Mouse (Mus musculus) heart, embryonic 16.5 days (tissue): ENCODE measurements around the gene Emilin2. TPM values are rescaled to one million over a fixed set of nuclear protein-coding genes. Genes with fewer than 3 reads are reported as not detected.

Experiments used
- ATAC-seq: fragments of 200-750 bp; cut with Nextera tagmentation; replicated peaks from 2 replicates; pipeline ENCODE4 v1.8.0; 2017; ENCODE audit warnings: moderate number of reproducible peaks; ENCODE audit not compliant: insufficient read depth, low FRiP score; ENCODE audit errors: extremely low read depth
- H3K27ac ChIP-seq: fragments of 300-500 bp; sonication (generic); 2 replicates; pipeline ENCODE4 v1.5.1; 2014; ENCODE audit warnings: mild to moderate bottlenecking, low read length, control low read depth, moderate library complexity
- H3K27me3 ChIP-seq: fragments of 300-500 bp; sonication (generic); 2 replicates; pipeline ENCODE4 v1.6.1; 2014; ENCODE audit warnings: low read length, mixed read lengths; ENCODE audit not compliant: control insufficient read depth, insufficient read depth
- H3K36me3 ChIP-seq: fragments of 300-500 bp; sonication (generic); 2 replicates; pipeline ENCODE4 v1.6.1; 2014; ENCODE audit not compliant: control insufficient read depth, insufficient read depth
- H3K4me1 ChIP-seq: fragments of 300-500 bp; sonication (generic); 2 replicates; pipeline ENCODE4 v1.6.1; 2014; ENCODE audit warnings: low read length, mixed read lengths; ENCODE audit not compliant: control insufficient read depth, insufficient read depth
- H3K4me2 ChIP-seq: fragments of 300-500 bp; sonication (generic); 2 replicates; pipeline ENCODE4 v1.6.1; 2014; ENCODE audit warnings: low read depth, mild to moderate bottlenecking, control low read depth, low read length
- H3K4me3 ChIP-seq: fragments of 300-500 bp; sonication (generic); 2 replicates; pipeline ENCODE4 v1.5.1; 2014; ENCODE audit warnings: mild to moderate bottlenecking, control low read depth, low read length
- H3K9ac ChIP-seq: fragments of 300-500 bp; sonication (generic); 2 replicates; pipeline ENCODE4 v1.6.1; 2014; ENCODE audit warnings: low read length, control low read depth
- H3K9me3 ChIP-seq: fragments of 300-500 bp; sonication (generic); replicated peaks from 2 replicates; pipeline ENCODE4 v1.6.1; 2016; ENCODE audit warnings: low read length; ENCODE audit not compliant: control insufficient read depth
- WGBS: fragments of 180-500 bp; shearing (Covaris S2); extraction: QIAGEN DNeasy Blood & Tissue Kit; methylation state at CpG from one replicate; pipeline ENCODE4 v1.1.7; 2014; 5-methylcytosine and 5-hydroxymethylcytosine counted together
- polyA plus RNA-seq: library from polyadenylated mRNA; unstranded; fragments of >200 nt; fragmentation: Nextera tagmentation; extraction: Ambion mirVana; gene quantifications from 2 replicates; pipeline ENCODE4 v1.2.1, GENCODE M21; 2015

The Emilin2 gene
- 35.5 and 38.7 TPM in 2 replicates for polyA plus RNA-seq

DNA sequence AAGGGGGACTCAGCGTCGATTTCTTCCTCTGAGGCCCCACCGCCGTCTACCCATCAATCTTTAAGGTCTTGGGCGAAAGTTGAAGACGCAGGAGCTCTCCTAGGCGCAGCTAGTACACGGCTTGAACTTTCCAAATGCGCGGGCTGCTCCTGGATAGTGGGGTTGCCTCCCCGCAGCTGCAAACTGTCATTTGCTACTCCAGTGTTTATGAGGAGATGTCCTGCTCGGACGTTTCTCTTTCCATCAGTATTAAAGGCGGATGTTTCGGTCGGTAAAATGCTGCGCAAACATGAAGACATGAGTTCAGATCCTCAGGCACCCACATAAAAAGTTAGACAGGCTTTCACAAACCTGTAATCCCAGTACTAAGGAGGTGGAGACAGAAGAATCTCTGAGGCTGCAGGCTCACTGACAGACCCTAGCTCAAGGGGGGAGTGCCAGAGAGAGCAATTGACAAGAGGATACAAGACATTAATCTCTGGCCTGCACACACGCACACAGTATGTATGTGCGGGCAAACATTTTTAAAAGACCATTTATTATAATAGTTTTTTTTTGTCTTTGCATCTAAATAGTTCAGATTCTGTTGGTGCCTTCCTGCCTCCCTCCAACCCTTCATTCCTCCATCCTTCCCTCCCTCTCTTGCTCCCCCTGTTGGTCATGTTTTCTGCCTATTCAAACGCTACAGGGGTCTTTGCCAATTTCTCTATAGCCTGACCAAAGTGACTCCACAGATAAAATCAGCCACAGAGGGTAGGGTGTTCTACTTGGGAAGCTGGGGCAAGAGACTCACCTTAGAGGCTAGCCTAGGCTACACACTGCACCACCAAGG lies at the start of gene Emilin2:
Gene Emilin2, minus strand, starts transcription at position 639 of the 832 bp plus-strand sequence.
- Histone ChIP-seq H3K9me3 (no peaks in the 10 kb centered on the region), H3K4me2 (peak within 1 kb of the TSS; percentile 93), H3K36me3 (no peaks in the 10 kb centered on the region), H3K9ac (peak within 1 kb of the TSS; percentile 85), H3K4me3 (peak within 1 kb of the TSS; percentile 77), H3K4me1 (peaks cover 26% of the 10 kb centered on the region), H3K27ac (no peak within 1 kb of the TSS), H3K27me3 (no peaks in the 10 kb centered on the region)
- ATAC-seq = no peak
- WGBS = 11% methylated on average over 20 of the region's 20 CpGs

GRCm38 (mm10) chr17:71355526-71355925 lies 43.7 kb upstream of the Emilin2 start:
- Histone ChIP-seq H3K27ac (no peak overlapping the region), H3K9me3 (no peaks in the 10 kb centered on the region), H3K9ac (no peak overlapping the region), H3K36me3 (peaks cover 27% of the 10 kb centered on the region), H3K4me2 (no peak overlapping the region), H3K4me1 (no peaks in the 10 kb centered on the region), H3K27me3 (no peaks in the 10 kb centered on the region), H3K4me3 (no peak overlapping the region)
- no peak for ATAC-seq
- WGBS = 83% methylated on average over 3 of the region's 3 CpGs

GRCm38 (mm10) chr17:71354205-71354604 lies 42.4 kb upstream of the Emilin2 start:
- no peak overlapping the region for H3K4me3 ChIP-seq
- no peak for ATAC-seq
- H3K4me2 ChIP-seq = no peak overlapping the region
- peaks cover 17% of the 10 kb centered on the region for H3K36me3 ChIP-seq
- no peak overlapping the region for H3K27ac ChIP-seq
- no peaks in the 10 kb centered on the region for H3K9me3 ChIP-seq
- H3K27me3 ChIP-seq = no peaks in the 10 kb centered on the region
- WGBS = 93% methylated on average over 11 of the region's 11 CpGs
- H3K9ac ChIP-seq = no peak overlapping the region
- H3K4me1 ChIP-seq = no peaks in the 10 kb centered on the region

- no peak for ATAC-seq
- no peaks in the 10 kb centered on the region for H3K9me3 ChIP-seq
- peaks cover 33% of the 10 kb centered on the region for H3K36me3 ChIP-seq
- WGBS = 91% methylated on average over 3 of the region's 3 CpGs
- H3K4me2 ChIP-seq = no peak overlapping the region
- no peak overlapping the region for H3K9ac ChIP-seq
- H3K27ac ChIP-seq = no peak overlapping the region
- H3K4me3 ChIP-seq = no peak overlapping the region
- no peaks in the 10 kb centered on the region for H3K4me1 ChIP-seq
- no peaks in the 10 kb centered on the region for H3K27me3 ChIP-seq
Observed at GRCm38 (mm10) chr17:71348188-71348587, 36.4 kb upstream of the Emilin2 start.

GRCm38 (mm10) chr17:71342006-71342405 lies 30.2 kb upstream of the Emilin2 start:
- Histone ChIP-seq H3K27me3 (no peaks in the 10 kb centered on the region), H3K36me3 (peaks cover 10% of the 10 kb centered on the region; the same call in 1 of the 2 replicates), H3K4me2 (no peak overlapping the region), H3K4me1 (no peaks in the 10 kb centered on the region), H3K9ac (no peak overlapping the region), H3K27ac (no peak overlapping the region), H3K4me3 (no peak overlapping the region), H3K9me3 (no peaks in the 10 kb centered on the region)
- 87% methylated on average over 3 of the region's 3 CpGs for WGBS
- no peak for ATAC-seq

GRCm38 (mm10) chr17:71338627-71339026 lies 26.8 kb upstream of the Emilin2 start:
- peaks cover 7% of the 10 kb centered on the region; the same call in 1 of the 2 replicates for H3K36me3 ChIP-seq
- H3K9ac ChIP-seq = no peak overlapping the region
- WGBS = 94% methylated on average over 6 of the region's 6 CpGs
- ATAC-seq = no peak
- no peaks in the 10 kb centered on the region for H3K27me3 ChIP-seq
- no peak overlapping the region for H3K4me3 ChIP-seq
- no peaks in the 10 kb centered on the region for H3K4me1 ChIP-seq
- no peak overlapping the region for H3K4me2 ChIP-seq
- no peaks in the 10 kb centered on the region for H3K9me3 ChIP-seq
- H3K27ac ChIP-seq = no peak overlapping the region

GRCm38 (mm10) chr17:71337546-71337945 lies 25.8 kb upstream of the Emilin2 start:
- no peak for ATAC-seq
- Histone ChIP-seq H3K4me3 (no peak overlapping the region), H3K9ac (no peak overlapping the region), H3K9me3 (no peaks in the 10 kb centered on the region), H3K27me3 (no peaks in the 10 kb centered on the region), H3K27ac (no peak overlapping the region), H3K4me1 (peaks cover under 1% of the 10 kb centered on the region; the same call in 1 of the 2 replicates), H3K36me3 (peaks cover 3% of the 10 kb centered on the region; the same call in 1 of the 2 replicates), H3K4me2 (no peak overlapping the region)
- WGBS = 86% methylated on average over 9 of the region's 9 CpGs

DNA sequence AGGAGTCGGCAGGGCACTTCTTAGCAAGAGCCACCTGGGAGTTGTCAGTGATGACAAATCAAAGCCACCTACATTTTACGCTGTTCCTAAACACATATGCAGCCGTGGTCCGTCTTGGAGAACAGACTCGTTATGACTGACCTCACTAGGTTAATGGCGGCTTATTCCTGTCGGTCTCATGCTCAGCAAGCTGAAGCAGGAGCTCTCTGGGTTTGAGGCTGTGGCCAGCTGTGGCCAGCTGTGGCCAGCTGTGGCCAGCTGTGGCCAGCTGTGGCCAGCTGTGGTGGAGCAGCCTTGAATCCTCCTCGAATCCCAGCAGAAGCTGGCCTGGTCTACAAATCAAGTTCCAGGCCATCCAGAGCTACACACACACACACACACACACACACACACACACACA lies 24.6 kb upstream of the Emilin2 start:
- Histone ChIP-seq H3K4me2 (no peak overlapping the region), H3K4me1 (peaks cover 3% of the 10 kb centered on the region; the same call in 1 of the 2 replicates), H3K9ac (no peak overlapping the region), H3K4me3 (no peak overlapping the region), H3K36me3 (no peaks in the 10 kb centered on the region), H3K27ac (no peak overlapping the region), H3K9me3 (no peaks in the 10 kb centered on the region), H3K27me3 (no peaks in the 10 kb centered on the region)
- WGBS = 65% methylated on average over 8 of the region's 8 CpGs
- no peak; the same call in 1 of the 2 replicates for ATAC-seq

- H3K4me1 ChIP-seq = peaks cover 3% of the 10 kb centered on the region; the same call in 1 of the 2 replicates
- WGBS = 26% methylated on average over 15 of the region's 15 CpGs
- H3K27ac ChIP-seq = no peak overlapping the region
- peak overlapping the region; percentile 30 for H3K4me3 ChIP-seq
- no peaks in the 10 kb centered on the region for H3K27me3 ChIP-seq
- no peaks in the 10 kb centered on the region for H3K36me3 ChIP-seq
- no peaks in the 10 kb centered on the region for H3K9me3 ChIP-seq
- H3K9ac ChIP-seq = peak overlapping the region; percentile 52
- ATAC-seq = no peak
- H3K4me2 ChIP-seq = peak overlapping the region; percentile 57
Observed at GRCm38 (mm10) chr17:71332298-71332697, 20.5 kb upstream of the Emilin2 start.
